Mouse (Mus musculus) hindbrain, embryonic 11.5 days (tissue): Measurements from ENCODE around the gene Prkaca. TPM values are rescaled to one million over a fixed set of nuclear protein-coding genes. Genes with fewer than 3 reads are reported as not detected.
"Not testable (repeated sequence)": the region's sequence is repeated elsewhere in the genome, so short reads cannot be mapped to it uniquely, and the experiment has no call there.

Experiments
- ATAC-seq: fragments of 200-750 bp; cut with Nextera tagmentation; 2 replicates; pipeline ENCODE4 v1.8.0; 2017; ENCODE audit warnings: mild to moderate bottlenecking, moderate TSS enrichment, moderate library complexity; ENCODE audit not compliant: low FRiP score
- DNase-seq: peaks from one replicate; pipeline ENCODE4 v3.0.0-alpha.2; 2015; ENCODE audit warnings: low spot score
- H3K27ac ChIP-seq: fragments of 300-500 bp; sonication (generic); 2 replicates; pipeline ENCODE4 v1.5.1; 2014; ENCODE audit warnings: mild to moderate bottlenecking, low read depth, low read length
- H3K27me3 ChIP-seq: fragments of 300-500 bp; sonication (generic); 2 replicates; pipeline ENCODE4 v1.6.1; 2014; ENCODE audit warnings: mild to moderate bottlenecking, low read length, moderate library complexity, mixed read lengths; ENCODE audit not compliant: control insufficient read depth, insufficient read depth
- H3K36me3 ChIP-seq: fragments of 300-500 bp; sonication (generic); 2 replicates; pipeline ENCODE4 v1.6.1; 2014; ENCODE audit warnings: mild to moderate bottlenecking, low read length, moderate library complexity, mixed read lengths; ENCODE audit not compliant: control insufficient read depth, insufficient read depth
- H3K4me1 ChIP-seq: fragments of 300-500 bp; sonication (generic); replicated peaks from 2 replicates; pipeline ENCODE4 v1.6.1; 2014; ENCODE audit warnings: low read length, mixed read lengths; ENCODE audit not compliant: control insufficient read depth, insufficient read depth
- H3K4me2 ChIP-seq: fragments of 300-500 bp; sonication (generic); replicated peaks from 2 replicates; pipeline ENCODE4 v1.6.1; 2014; ENCODE audit warnings: mild to moderate bottlenecking, low read depth, low read length
- H3K4me3 ChIP-seq: fragments of 300-500 bp; sonication (generic); 2 replicates; pipeline ENCODE4 v1.5.1; 2014; ENCODE audit warnings: low read depth, low read length
- H3K9ac ChIP-seq: fragments of 300-500 bp; sonication (generic); 2 replicates; pipeline ENCODE4 v1.6.1; 2014; ENCODE audit warnings: low read depth, low read length
- H3K9me3 ChIP-seq: fragments of 300-500 bp; sonication (generic); 2 replicates; pipeline ENCODE4 v1.6.1; 2016; ENCODE audit warnings: low read length; ENCODE audit not compliant: control insufficient read depth
- WGBS: fragments of 180-500 bp; shearing (Covaris S2); extraction: QIAGEN DNeasy Blood & Tissue Kit; methylation state at CpG from one replicate; pipeline ENCODE4 v1.1.7; 2014; 5-methylcytosine and 5-hydroxymethylcytosine counted together
- polyA plus RNA-seq: library from polyadenylated mRNA; unstranded; fragments of >200 nt; fragmentation: Nextera tagmentation; extraction: Ambion mirVana; gene quantifications from 2 replicates; pipeline ENCODE4 v1.2.1, GENCODE M21; 2014

Gene Prkaca
- polyA plus RNA-seq, 1 experiment from 2014 or later, result 139 TPM

DNA sequence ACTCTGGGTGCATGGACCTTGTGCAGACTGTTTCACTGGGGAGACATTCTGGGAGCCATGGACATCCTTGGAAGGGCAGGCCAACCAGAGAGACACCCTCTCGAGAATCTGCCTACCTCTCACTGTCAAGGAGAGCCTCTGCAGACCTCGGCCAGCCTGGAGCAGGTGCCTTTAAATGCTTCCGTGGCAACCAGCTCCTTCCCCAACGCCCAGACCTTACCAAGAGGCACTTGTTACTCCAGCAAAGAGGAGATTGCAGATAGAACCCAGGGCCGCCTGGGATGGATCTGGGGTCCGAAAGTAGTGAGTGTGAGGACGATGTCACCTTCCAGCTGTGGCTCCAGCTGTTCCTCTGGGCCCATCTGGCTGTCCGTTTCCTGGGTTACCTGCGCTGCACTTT lies 5.4 kb downstream of the Prkaca start:
- Histone ChIP-seq H3K4me3 (no peak overlapping the region), H3K27ac (no peak overlapping the region), H3K4me1 (peaks cover 4% of the 10 kb centered on the region; the same call in 1 of the 2 replicates), H3K4me2 (no peak overlapping the region), H3K9ac (no peak overlapping the region), H3K9me3 (no peaks in the 10 kb centered on the region), H3K36me3 (0 out of 2 replicates have a peak, but pooled peaks cover 3% of the 10 kb centered on the region), H3K27me3 (no peaks in the 10 kb centered on the region)
- no peak for ATAC-seq
- WGBS, result 77% methylated on average over 9 of the region's 9 CpGs
- no peak for DNase-seq

DNA sequence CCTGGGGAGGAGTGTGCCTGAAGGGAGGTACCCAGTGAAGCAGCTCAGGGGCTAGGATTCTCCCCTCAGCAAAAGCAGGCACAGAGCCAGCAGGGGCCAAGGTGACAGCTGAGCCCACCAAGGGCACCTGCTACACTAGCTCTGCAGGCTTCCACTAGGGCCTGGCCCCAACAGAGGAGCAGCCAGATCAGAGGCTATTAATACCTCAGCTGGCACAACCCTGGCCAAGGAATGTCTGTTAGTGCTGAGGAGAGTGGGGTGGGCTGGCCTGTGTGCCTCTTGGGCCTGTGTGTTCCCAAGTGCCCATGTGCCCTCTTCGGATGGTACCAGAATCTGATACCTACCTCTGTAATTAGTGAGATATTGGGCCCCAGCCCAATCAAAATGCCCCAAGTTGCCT lies 7.5 kb downstream of the Prkaca start:
- H3K4me2 ChIP-seq, result no peak overlapping the region
- H3K9ac ChIP-seq, result no peak overlapping the region
- H3K4me1 ChIP-seq, result no peaks in the 10 kb centered on the region
- H3K27me3 ChIP-seq, result no peaks in the 10 kb centered on the region
- no peak for ATAC-seq
- no peak overlapping the region for H3K27ac ChIP-seq
- H3K4me3 ChIP-seq, result no peak overlapping the region
- 90% methylated on average over 1 of the region's 1 CpGs for WGBS
- H3K36me3 ChIP-seq, result 0 out of 2 replicates have a peak, but pooled peaks cover 6% of the 10 kb centered on the region
- no peak for DNase-seq
- H3K9me3 ChIP-seq, result no peaks in the 10 kb centered on the region

DNA sequence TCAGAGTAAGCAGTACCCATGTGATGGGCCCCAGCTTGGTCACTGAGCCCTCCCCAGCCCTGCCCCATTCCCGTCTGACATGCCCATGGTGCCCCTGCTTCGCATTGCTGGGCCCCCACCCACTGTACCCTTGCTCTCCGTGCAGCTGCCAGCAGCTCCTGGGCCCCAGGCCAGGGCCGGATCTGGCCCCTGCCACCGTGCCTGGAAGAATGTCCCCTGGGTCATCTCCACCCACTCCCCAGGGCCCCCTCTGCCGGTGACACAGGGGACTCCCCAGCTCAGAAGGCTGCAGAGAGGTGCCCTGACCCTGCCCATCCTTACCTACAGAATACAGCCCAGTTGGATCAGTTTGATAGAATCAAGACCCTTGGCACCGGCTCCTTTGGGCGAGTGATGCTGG lies 8.1 kb downstream of the Prkaca start:
- Histone ChIP-seq H3K27me3 (no peaks in the 10 kb centered on the region), H3K27ac (no peak overlapping the region), H3K4me3 (no peak overlapping the region), H3K9ac (no peak overlapping the region), H3K4me2 (no peak overlapping the region), H3K9me3 (no peaks in the 10 kb centered on the region), H3K36me3 (0 out of 2 replicates have a peak, but pooled peaks cover 9% of the 10 kb centered on the region), H3K4me1 (no peaks in the 10 kb centered on the region)
- DNase-seq (no peak), ATAC-seq (no peak)
- 87% methylated on average over 8 of the region's 8 CpGs for WGBS

DNA sequence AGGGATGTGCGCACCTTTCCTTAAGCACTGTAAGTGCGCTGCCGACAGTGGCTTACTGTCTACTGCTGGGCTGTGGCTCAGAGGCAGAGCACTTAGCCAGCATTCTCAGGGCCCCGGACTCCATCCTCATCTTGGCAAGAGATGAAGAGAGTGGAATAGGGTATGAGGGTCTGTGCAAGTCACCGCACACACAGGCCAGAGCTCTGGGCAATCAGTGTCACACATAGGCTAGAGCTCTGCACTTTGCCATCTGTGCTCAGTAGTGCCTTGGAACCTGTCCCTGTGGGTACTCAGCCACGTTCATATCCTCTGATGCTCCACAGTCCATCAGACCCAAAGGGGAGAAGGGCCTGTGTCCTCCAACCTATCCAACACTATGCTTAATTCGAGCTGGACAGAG lies 8.7 kb downstream of the Prkaca start:
- ATAC-seq (no peak), DNase-seq (no peak)
- 95% methylated on average over 7 of the region's 7 CpGs for WGBS
- H3K36me3 ChIP-seq, result 0 out of 2 replicates have a peak, but pooled peaks cover 9% of the 10 kb centered on the region
- no peak overlapping the region for H3K9ac ChIP-seq
- no peaks in the 10 kb centered on the region for H3K27me3 ChIP-seq
- no peaks in the 10 kb centered on the region for H3K4me1 ChIP-seq
- no peak overlapping the region for H3K27ac ChIP-seq
- no peaks in the 10 kb centered on the region for H3K9me3 ChIP-seq
- no peak overlapping the region for H3K4me3 ChIP-seq
- no peak overlapping the region for H3K4me2 ChIP-seq

DNA sequence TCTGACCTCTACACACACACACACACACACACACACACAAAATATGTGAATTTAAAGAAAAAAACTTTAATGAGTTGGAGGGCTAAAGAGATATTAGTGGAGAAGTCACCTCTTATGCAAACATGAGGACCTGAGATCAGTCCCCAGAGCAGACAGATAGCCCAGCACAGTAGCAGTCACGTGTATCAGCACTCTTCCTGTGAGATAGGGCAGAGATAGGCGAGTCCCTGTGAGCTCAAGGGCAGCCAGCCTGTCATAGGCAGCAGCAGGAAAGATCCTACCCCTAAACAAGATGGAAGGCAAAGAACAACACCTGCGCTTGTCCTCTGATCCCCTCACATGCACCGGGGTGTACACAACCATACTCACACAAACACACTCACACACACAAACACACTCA lies 9.7 kb downstream of the Prkaca start:
- 92% methylated on average over 4 of the region's 4 CpGs for WGBS
- ATAC-seq, result no peak
- H3K27me3 ChIP-seq, result no peaks in the 10 kb centered on the region
- no peak overlapping the region for H3K9ac ChIP-seq
- H3K4me2 ChIP-seq, result no peak overlapping the region
- no peaks in the 10 kb centered on the region for H3K9me3 ChIP-seq
- no peak overlapping the region for H3K4me3 ChIP-seq
- H3K27ac ChIP-seq, result no peak overlapping the region
- H3K4me1 ChIP-seq, result no peaks in the 10 kb centered on the region
- peaks cover 14% of the 10 kb centered on the region for H3K36me3 ChIP-seq
- no peak for DNase-seq

DNA sequence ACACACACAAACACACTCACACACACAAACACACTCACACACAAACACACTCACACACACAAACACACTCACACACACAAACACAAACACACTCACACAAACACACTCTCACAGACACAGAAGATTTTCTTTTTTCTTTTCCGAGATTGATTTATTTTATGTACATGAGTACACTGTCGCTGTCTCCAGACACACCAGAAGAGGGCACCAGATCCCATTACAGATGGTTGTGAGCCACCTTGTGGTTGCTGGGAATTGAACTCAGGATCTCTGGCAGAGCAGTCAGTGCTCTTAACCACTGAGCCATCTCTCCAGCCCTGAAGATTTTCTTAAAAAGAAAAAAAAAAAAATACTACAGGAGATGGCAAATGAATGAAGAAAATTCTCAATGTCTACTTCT lies 10.4 kb downstream of the Prkaca start:
- H3K27me3 ChIP-seq, DNase-seq, H3K9ac ChIP-seq, H3K4me3 ChIP-seq, H3K4me2 ChIP-seq, H3K9me3 ChIP-seq, H3K4me1 ChIP-seq, H3K27ac ChIP-seq, ATAC-seq: not testable (repeated sequence)
- peaks cover 16% of the 10 kb centered on the region for H3K36me3 ChIP-seq
- 90% methylated on average over 2 of the region's 2 CpGs for WGBS

DNA sequence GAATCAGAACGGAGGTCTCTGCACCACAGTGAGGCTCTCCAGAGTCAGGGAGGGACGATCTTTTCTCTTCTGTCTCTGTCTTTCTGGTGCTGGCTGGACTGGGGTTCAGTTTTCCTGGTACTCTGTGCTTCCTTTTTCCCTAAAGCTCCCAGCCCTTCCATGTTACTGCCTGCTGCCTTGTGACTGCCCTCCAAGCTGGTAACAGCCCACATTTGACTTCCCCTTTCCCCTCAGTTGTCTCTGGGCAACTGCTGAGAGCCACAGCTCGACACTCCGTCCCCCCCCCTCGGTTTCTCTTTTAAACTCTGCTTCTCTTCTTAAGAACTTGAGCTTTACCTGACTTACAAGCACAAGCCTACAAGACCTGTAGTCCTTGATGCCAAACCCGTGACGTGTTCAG lies 16.4 kb downstream of the Prkaca start:
- Histone ChIP-seq H3K36me3 (peaks cover 17% of the 10 kb centered on the region), H3K9me3 (no peaks in the 10 kb centered on the region), H3K4me3 (no peak overlapping the region), H3K27ac (no peak overlapping the region), H3K4me1 (no peaks in the 10 kb centered on the region), H3K9ac (no peak overlapping the region), H3K4me2 (no peak overlapping the region), H3K27me3 (no peaks in the 10 kb centered on the region)
- DNase-seq (no peak), ATAC-seq (no peak)
- WGBS, result 84% methylated on average over 7 of the region's 7 CpGs

DNA sequence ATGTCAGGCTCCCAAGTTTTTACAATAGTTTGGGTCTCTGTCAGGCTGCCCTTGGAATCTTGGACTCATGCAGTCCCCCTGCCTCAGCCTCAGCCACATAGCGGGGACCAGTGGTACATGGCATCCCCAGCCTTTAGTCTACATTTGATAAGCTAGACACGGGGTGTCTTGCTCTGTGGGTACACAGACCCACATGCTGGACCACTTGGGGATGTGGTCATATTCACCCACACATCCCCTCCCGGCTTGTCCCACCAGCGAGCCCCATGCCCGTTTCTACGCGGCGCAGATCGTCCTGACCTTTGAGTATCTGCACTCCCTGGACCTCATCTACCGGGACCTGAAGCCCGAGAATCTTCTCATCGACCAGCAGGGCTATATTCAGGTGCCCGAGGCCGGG lies 17.4 kb downstream of the Prkaca start:
- ATAC-seq (no peak), DNase-seq (no peak)
- Histone ChIP-seq H3K4me2 (no peak overlapping the region), H3K36me3 (peaks cover 17% of the 10 kb centered on the region), H3K4me1 (no peaks in the 10 kb centered on the region), H3K27me3 (no peaks in the 10 kb centered on the region), H3K4me3 (no peak overlapping the region), H3K9me3 (no peaks in the 10 kb centered on the region), H3K9ac (no peak overlapping the region), H3K27ac (no peak overlapping the region)
- WGBS, result 95% methylated on average over 14 of the region's 14 CpGs

DNA sequence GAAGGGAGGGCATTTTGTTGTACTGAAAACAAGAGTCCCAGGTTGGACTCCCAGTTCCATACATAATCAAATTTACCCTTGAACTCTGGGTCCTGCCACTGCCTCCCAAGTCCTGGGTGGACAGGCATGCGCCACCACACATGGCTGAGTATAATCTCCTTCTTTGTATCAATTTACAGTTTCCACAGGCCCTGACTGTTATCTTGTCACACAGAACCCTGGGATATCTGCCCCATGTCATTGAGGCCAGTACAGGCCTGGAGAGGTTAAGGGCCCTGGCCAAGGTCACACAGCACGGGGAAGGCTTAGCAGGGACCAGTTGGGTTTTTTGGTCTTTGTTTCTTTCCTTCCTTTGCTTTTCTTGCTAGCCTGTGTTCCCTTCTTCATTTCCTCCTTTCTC lies 19.7 kb downstream of the Prkaca start:
- Histone ChIP-seq H3K4me1 (no peaks in the 10 kb centered on the region), H3K4me3 (no peak overlapping the region), H3K27me3 (no peaks in the 10 kb centered on the region), H3K4me2 (no peak overlapping the region), H3K9me3 (no peaks in the 10 kb centered on the region), H3K27ac (no peak overlapping the region), H3K9ac (no peak overlapping the region), H3K36me3 (0 out of 2 replicates have a peak, but pooled peaks cover 9% of the 10 kb centered on the region)
- DNase-seq (no peak), ATAC-seq (no peak)
- WGBS, result 77% methylated on average over 2 of the region's 2 CpGs
